Mouse (Mus musculus): ENCODE results near the gene Thada.

Gene Thada

DNA sequence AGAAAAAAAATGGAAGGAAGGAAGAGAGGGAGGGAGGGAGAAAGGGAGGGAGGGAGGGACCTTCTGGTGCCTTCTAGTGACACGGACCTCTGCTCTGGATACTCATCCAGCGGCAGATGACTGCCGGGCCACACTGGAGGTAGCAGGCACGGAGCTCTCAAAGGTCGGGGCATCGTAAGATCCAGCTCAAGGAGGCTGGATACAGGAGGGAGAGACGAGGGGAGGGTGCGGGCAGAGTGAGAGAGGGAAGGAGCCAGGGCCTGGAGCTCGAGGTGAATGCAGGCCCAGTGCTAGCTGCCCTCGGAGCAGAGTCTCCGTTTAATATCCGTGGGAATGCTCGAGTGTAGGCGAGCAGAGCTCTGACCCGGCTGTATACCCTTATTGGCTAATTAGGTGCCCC is 307.1 kb downstream of the Thada start:
- no peak for DNase-seq (ENCODE audit: low spot score)

DNA sequence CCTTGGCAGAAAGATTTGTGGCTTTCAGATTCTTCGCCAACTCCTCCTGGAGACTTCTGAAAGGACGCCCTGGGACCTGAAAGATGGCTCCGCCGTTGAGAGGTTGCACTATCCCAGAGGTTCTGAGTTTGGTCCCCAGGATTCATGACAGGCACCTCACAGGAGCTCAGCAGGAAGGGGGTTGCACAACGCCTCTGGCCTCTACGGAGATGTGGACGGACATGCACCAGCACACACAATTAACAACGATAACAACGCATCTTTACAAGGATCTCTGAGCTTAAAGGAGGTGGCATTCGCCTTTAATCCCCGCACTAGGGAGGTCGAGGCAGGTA is 307.6 kb downstream of the Thada start:
- DNase-seq (ENCODE audit: low spot score) = no peak

DNA sequence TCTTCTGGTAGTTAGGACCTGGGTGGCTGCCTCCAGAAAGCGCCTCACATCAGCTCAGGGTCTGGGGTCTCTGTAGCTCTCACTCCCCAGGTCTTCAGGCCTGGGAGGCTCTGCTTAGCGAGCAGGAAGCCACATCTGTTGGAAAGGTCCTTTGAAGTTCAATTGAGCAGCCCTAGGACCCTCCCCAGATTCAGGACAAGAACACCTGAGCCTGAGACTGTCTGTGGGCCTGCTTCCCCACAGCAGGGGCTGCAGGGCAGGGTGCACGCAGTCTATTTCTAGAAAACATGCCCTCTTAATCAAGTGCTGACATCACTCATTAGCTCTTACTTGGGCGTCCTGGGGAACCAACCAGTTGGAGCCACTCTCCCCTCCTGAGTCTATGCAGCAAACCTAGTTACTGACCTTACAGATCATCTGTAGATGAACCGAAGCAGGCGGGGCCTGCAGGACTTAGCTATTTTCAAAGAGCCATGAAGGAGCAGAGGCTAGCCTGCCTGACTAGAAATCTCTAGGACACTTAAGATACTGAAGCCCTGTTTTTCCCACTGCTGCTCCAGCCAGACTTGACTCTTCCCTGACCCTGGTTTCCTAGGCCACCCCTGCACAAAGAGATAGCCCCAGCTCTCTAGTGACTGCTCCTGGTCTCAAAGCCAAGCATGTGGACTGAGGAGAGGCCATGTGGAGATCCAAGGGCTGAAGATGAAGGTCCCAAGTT is 308.1 kb downstream of the Thada start:
- no peak for DNase-seq (ENCODE audit: low spot score)

DNA sequence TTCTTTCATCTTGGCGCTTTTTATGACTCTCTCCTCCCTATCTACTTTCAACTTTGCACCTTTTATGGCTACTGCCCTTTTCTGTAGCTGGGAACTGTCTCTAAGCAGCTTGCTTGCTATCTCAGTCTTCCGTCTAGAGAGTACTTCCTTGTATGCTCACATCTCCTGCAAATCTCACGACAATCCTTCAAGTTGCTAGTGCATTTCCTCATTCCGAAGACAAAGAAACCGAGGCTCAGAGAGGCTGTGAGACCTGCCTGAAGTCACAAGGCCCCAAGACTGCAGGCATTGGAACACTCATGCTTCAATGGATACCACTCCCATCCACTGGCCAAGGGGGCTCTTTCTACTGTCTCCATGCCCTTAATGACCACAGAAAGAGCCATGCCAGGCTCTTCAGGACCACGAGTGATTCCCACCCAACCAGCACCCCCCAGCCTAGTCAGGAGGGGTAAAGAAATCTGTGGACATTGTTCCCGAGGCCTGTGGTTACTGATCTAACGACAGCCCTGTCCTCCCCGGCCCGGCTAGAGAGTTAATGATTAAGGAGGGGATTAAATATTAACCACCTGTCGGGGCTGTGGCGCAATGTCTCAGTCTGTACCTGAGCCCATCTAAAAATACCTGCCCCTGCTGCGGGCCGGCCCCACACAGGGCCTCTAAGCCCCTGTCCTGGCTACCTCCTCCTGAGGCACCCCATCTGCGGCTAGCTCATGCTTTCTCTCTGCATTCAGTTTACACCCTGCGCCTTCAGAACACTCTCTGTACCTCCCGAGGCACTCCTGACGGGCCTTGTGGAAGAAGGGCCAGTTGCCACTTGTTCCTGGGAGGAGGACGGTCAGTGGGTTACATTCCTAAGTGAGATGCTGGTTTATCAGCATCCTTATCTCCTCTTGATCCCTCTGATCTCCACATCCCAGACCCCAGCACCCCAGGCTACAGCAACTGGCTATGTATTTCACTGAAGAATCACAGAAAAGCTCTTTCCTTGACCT is 309.0 kb downstream of the Thada start:
- DNase-seq (ENCODE audit: low spot score) = peak; percentile 93

DNA sequence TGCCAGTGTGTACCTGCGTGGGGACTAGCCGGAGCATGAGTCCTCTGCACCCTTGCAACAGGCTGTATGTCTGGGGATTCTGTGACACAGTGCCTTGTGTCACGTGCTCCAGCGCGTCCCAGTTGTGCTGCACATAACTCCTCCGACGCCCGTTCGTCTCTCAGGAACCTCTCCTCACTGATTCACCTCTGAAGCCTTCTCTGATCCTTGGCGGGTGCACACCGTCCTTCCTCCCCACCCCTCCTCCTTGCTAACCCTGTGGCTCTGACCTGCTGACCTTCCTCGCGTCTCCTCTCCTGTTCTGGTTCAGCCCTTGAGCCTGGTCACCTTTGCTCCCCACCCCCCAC is 309.8 kb downstream of the Thada start:
- DNase-seq (ENCODE audit: low spot score) = peak; percentile 86

DNA sequence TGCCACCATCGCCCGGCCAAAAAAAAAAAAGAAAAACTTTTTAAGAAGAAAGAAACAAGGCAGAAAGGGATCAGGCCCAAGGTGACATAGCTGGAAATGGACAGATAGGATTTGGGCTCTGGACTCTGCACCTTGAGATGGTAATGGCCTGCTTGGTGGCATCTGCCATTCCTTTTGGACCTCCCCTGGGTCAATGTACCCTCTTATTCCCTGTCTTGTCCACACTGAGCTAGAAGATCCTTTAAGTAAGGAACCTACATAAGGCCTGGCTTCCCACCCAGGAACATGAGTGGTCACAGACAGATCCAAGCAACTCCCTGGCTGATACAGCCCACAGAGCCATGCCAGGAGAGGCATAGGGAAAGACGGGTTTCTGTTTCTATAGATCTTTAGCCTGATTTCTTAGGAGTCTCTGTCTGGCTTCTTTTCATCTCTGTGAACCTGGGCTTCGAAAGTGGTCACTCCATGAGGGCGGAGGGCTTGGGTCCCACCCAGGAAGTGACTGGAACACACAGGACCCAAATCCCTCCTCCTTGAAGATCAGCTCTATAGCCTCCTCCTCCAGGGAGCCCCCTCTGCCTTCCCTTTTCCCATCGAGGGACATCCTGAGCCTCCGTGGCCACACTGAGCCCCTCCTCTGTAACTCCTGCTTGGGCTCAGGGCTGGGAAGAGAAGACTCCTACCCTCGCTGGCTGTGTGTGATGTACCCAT is 310.3 kb downstream of the Thada start:
- no peak for DNase-seq (ENCODE audit: low spot score)

DNA sequence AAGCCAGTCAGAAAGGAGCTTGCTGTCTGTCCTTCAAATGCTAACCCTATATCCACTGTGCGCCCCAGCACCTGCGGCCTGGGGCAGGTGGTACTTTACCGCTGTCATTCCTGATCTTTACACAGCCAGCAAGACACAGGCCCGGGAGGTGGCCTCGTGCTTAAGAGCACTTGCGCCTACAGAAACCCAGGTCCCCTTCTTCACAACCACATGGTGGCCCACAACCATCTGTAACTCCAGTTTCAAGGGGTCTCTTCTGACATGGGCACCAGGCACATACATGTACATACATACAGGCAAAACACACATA is 311.0 kb downstream of the Thada start:
- no peak for DNase-seq (ENCODE audit: low spot score)

DNA sequence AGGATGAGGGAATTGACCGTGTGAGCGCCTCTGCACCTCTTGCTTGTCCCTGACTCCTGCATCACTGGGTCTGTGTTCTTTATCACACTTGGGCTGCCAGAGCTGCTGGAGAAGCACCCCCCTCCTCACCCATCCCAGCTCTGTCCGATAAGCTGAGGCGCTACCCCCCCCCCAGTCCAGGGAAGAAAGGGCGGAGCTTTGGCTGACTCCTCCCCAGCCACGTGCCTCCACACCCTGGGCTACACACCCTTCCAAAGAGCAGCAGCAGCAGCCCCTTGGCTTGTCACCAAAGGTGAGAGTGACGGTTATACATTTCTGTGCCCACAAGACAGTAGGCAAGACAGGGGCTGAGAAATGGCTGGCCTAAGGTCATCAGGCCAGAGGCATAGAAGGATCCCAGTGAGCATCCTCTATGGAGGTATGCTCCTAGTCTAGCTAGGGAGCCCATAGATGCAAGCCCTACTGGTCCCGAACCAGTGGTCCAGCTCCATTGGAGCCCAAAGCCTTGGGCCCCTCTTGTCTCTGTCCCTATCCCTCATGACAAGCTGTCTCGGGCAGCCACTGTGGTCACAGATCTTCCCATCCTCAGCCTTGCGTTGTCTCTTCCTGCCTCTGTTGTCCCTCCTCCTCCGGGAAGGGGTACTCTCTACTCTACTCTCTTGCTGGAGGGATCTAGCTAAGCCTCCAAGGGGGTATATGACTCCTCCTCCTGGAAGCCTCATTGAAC is 311.5 kb downstream of the Thada start:
- DNase-seq (ENCODE audit: low spot score) = no peak

DNA sequence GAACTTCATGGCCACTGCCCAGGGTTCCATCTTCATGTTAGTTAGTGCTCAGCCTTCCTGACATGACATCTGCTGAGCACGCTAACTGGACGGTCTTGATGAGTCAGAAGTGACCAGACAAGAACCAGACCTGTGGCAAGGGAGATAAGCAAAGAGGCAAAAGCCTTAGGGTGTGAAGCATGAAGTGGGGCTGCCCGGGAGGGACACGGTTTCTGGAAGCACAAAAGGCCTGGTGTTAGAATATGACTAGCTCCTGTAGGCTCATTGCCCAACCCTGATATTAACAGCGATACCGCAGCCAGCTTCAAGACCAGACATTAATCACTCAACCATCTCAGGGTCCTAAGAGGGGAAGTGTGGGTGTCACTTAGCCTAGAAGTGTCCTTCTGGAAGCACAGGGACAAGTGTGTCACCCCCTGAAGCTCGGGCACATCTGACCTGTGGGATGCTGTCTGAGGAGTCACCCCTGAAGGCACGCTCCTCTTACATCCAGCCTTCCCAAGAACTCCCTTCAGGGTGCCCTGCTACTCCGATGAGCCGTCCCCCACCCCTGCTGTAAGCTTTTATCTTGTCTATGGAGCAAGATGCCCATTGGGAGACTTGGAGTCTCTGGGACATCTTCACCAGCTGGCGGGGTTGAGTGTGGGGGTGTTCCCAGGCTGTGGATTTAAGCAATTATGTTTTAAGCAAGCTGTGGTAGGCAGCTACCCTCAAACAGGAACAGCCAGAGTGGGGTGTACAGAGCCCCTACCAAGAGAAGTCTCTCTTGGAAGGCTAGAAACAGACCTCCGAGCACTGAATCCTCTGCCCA is 312.8 kb downstream of the Thada start:
- no peak for DNase-seq (ENCODE audit: low spot score)

DNA sequence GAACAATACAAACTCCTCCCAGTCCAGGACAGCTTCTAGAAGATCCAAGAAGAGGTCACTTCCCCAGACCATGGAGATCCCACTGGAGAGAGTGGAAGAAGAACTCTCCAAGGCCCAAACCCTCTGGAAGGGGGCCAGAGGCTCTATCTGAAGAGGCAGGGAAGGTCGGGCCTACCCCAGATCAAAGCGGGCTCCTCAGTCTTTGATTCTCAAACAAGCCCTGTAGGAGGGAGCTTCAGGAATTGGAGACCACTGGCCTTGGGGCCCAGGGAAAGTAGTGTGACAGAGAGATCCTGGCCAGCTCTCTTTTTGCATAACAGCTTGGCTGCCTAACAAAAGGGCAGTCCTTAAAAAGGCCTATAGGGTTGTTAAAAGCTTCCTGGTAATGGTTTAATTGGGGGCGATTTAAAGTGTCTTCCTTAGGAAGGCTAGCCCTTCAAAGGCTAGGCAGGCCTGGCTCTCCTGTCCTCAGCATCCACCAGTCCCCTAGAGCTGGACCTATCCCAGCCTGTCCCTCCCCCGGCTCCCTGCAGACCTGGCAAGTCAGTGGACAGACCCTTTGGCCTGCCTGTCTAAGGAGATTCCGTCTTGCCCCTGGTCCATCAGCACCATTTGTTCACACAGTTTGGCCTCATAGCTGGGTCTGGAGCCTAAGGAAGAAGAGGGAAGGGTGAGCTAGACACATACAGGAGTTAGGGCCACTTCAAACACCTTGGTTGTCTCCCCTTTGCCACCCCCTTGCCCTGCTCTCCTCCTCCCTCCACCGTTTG is 313.6 kb downstream of the Thada start:
- DNase-seq (ENCODE audit: low spot score) = no peak

DNA sequence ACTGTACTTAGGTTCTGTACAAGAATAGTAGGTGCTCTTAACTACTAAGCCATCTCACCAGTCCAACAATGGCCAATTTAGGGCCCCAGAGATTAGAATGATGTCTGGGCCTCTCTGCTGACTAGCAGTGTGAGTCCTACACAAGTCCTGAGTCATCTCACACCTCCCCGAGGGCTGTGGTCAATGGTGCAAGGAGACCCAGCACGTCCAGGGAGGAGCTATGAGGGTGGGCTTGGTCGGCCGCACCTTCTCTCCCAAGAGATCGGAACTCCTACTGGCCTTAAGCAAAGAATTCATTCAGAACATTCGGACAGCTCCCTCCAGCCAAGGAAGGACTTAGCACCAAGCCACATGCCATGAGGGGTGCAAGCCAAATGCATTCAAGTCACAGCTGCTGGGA is 314.7 kb downstream of the Thada start:
- DNase-seq (ENCODE audit: low spot score) = no peak

DNA sequence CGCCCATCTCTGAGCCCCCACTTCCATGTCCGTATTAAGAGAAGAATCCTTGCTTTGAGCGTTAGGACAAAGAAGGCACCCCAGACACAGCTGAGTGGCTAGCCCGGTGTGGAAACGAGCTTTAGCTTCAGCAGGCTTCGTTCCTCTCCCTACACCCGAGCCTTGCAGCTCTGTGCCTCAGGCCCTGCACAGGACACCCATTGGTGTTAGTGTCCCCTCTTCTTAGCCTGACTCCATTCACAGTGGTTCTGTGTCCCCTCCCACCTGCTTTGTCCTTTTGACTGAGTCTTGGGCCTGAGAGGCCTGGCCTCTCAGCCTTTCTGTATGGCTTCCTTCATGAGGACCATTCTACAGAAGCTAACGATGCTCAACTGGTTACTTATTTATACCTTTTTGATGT is 315.7 kb downstream of the Thada start:
- DNase-seq (ENCODE audit: low spot score) = no peak

DNA sequence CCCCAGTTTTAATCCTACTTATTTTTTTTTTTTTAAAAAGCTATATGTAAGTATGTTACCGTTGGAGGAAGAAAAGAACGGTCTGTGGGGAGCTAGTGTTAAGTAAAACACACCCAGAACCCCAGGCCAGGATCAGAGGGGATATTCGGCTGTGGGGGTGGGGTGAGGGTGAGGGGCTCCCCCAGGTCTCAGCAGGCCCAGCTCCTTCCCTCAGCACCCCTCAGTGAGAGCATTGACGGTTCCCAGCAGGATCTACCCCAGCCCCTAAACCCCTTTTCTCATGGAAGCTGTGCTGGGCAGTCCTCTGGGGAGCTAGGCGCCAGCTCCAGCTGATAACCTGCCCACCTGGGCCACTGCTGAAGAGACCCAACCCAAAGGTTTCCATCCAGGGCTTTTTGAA is 316.4 kb downstream of the Thada start:
- DNase-seq (ENCODE audit: low spot score) = no peak

DNA sequence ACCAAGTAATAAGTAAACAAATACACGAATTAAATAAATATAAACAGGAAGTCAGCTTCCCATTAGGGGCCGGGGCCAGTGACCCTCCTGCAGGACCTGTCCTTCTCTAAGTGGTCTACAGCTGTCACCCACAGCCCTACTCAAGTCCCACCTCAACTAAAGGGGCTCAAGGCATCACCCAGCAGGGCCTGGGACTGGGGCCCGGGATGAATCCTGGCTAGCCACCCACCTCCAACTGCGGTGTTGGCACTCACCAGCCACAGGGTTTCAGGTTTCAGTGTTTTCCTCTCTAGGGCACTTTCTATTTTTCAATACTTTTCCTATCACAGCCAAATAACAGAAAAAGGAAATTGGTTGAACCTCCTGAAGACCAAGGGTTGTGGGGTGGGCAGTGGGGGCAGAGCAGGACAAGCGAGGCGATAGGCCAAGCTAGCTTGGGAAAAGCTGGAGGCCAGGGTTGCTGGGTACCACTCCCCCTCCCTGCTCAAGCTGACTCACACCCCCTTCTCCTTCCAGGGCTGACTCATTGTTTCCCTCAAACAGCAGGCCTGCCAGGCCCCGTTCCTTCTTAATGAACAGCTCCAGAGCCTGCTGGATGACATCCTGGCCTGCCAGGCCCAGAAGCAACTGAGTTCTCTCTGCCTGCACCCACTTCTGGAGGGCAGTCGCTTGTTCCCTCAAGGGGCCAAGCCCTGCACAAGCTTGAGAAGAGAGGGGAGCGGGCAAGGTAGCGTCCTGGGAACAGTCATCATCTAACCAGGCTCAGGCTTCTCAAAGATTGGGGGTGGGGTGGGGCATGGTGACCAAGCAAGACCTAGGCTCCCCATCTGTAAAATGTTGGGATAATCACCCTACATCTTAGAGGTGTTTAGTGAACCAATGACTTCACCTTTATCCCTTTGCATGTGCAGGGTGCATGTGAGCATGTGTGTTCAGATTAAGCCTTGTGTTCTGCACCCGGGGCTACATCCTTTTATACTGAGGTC is 317.2 kb downstream of the Thada start:
- no peak for DNase-seq (ENCODE audit: low spot score)

DNA sequence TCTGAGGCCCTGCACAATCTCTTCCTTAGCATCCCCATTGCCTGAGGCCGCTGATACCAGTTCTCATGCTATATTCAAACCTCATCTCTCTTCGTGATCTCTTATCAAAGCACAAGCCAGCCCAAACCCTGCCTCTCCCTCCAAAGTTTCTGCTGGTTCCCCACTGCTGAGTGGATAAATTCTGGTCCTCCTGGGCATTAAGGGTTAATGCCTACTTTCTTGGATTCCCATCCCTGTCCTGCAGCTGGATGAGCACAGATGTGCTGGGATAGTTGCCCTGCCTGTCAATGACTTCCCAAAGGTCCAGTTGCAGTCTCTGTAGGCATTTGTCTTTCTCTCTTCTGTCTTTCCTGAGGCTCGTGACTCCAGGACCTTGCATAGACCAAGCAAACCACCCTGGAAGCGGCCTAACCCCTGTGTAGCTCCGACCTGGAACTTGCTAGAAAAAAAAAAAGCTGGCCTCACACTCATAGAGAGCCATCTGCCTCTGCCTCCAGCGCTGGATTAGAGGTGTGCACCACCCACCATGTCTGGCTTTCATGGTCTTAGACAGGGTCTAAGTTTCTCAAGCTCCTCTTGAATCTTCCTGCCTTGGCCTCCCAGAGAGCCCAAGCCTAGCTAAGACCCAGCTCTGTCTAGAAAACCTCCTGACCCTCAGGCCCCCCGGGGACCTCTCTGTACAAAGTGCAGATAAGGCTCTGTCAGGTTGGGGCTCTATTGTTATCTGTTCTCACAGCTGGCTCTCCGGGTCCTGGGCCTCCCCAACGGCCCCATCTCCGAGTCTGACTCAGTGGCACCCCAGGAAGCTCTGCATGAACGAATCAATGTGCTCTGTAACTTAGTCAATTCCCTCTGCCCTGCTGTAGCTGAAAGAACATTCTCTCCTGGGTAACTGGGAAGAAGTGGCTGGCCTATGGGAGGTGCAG is 318.6 kb downstream of the Thada start:
- no peak for DNase-seq (ENCODE audit: low spot score)

DNA sequence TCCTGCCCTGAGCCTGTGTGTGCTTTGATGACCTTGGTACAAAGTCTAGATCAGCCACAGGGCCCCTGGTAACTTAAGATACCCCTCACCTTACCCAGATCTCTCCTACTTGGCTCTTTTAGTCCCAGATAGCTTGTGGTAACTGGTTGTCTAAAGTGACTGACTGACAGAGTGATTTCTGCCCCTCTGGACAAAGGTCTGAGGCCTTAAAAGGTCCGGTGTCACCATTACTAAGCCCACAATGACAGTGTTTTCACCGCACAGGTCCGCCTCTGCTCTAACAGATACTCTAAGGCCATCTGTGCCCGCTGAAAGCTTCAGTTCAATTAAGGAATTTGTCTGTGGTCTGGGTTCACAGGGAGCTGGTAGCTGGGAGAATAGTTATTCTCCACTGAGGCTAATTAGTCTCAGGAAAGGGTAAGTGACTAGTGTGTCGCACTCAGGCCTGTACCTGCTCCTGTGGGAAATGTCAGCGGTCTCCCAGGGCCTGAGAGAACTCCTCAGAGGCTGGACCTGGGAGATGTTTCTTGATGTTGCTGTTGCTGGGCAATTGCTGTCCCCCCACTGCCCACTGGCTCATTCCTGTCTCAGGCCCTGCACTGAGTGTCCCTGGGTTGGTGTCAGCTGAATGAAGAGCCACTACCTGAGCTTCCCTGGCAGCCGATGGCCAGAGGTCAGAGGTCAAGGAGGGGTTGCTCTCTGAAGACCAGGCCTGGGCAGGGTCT is 319.4 kb downstream of the Thada start:
- DNase-seq (ENCODE audit: low spot score) = no peak

DNA sequence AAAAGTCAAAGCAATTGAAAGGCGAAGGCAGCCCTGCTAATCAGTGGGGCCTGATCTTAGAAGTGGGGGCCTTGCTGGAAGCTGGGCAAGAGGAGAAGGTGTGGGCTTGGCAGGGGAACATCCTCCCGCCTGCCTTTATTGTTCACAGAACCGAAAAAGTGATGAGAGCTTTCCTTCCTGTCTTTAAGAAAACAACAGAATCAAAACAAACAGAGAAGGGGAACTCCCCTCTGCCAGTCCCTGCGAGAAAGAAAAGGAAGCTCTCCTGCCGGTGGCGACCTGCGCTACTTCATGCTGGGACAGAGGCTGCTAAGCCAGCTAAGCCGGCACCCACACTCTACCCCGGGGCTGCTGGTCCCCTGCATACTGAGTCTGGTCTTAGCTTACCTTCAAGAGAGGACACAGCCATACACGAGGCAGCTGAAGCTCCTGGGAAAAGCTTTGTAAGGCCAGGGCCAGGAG is 320.1 kb downstream of the Thada start:
- DNase-seq (ENCODE audit: low spot score) = no peak
